Mouse (Mus musculus): Measurements from ENCODE around the gene Narfl. TPM values are rescaled to one million over a fixed set of nuclear protein-coding genes. Genes with fewer than 3 reads are reported as not detected.

The Narfl gene
- total and polyA plus RNA-seq, 3 experiments, result 30.6 to 34.3 TPM; not detected in 1

- no peak; the same call in none of the 2 replicates for TF ChIP-seq ZMIZ1 (IDR thresholded peaks at IDR 0.05; ENCODE audit: low read depth, low read length)
Observed at GRCm38 (mm10) chr17:25791843-25792527, 18.4 kb downstream of the Narfl start (continued).

- H3K9me3 ChIP-seq (replicated peaks; ENCODE audit: insufficient read depth, low read length), result no peaks in the 10 kb centered on the region
- peak within 1 kb of the TSS; percentile 97 for H3K27ac ChIP-seq (ENCODE audit: control insufficient read depth, low read depth, low read length)
- H3K27me3 ChIP-seq (ENCODE audit: control insufficient read depth in 1 of 2, insufficient read depth in 2 of 2, low read length in 2 of 2), result no peaks in the 10 kb centered on the region
- H3K36me3 ChIP-seq (ENCODE audit: control insufficient read depth in 1 of 2, insufficient read depth in 2 of 2, low read length in 2 of 2), result peaks cover 0 to 7% of the 10 kb centered on the region in 2 experiments; a peak in 1 of 4 replicates
- peak within 1 kb of the TSS; percentile 87 for H3K9ac ChIP-seq (ENCODE audit: control insufficient read depth, low read depth, low read length, poor library complexity, severe bottlenecking)
- peaks cover 0 to 29% of the 10 kb centered on the region in 2 experiments; a peak in 2 of 4 replicates for H3K4me1 ChIP-seq (ENCODE audit: control insufficient read depth in 1 of 2, insufficient read depth in 2 of 2, low read length in 2 of 2)
- H3K79me2 ChIP-seq (ENCODE audit: control insufficient read depth, insufficient read depth, low read length, poor library complexity), result peaks cover 20% of the 10 kb centered on the region
- peak; percentile 96 for DNase-seq (ENCODE audit: low read depth, low spot score)
- H3K4me3 ChIP-seq (ENCODE audit: control insufficient read depth in 1 of 2, insufficient read depth in 1 of 2, low read depth in 2 of 2, low read length in 2 of 2), result peak within 1 kb of the TSS; percentile 67 to 84
- TF ChIP-seq MYC (IDR thresholded peaks at IDR 0.05; ENCODE audit: low read depth, low read length) (peak; percentile 25; the same call in 1 of the 2 replicates), MXI1 (IDR thresholded peaks at IDR 0.05; ENCODE audit: low read depth, low read length) (0 out of 2 replicates have a peak, but pooled peaks have one; percentile 14), HCFC1 (IDR thresholded peaks at IDR 0.05; ENCODE audit: low read depth, low read length) (no peak; the same call in 1 of the 2 replicates), CHD2 (IDR thresholded peaks at IDR 0.05; ENCODE audit: low read length) (no peak; the same call in 1 of the 2 replicates), ZNF384 (IDR thresholded peaks at IDR 0.05; ENCODE audit: low read depth, low read length) (no peak), POLR2AphosphoS2 (IDR thresholded peaks at IDR 0.05; ENCODE audit: low read length) (peak; percentile 90), MAX (IDR thresholded peaks at IDR 0.05; ENCODE audit: low read length) (no peak; the same call in 1 of the 2 replicates), MEF2A (IDR thresholded peaks at IDR 0.05; ENCODE audit: extremely low read depth, insufficient replicate concordance, low read depth, low read length, poor library complexity, severe bottlenecking) (no peak), NELFE (IDR thresholded peaks at IDR 0.05; ENCODE audit: low read depth, low read length) (no peak; the same call in 1 of the 2 replicates), TCF12 (IDR thresholded peaks at IDR 0.05; ENCODE audit: low read depth, low read length) (no peak), MAFK (IDR thresholded peaks at IDR 0.05; ENCODE audit: borderline replicate concordance, low read depth, low read length) (no peak), TBP (IDR thresholded peaks at IDR 0.05; ENCODE audit: low read depth, low read length) (0 out of 2 replicates have a peak, but pooled peaks have one; percentile 29), ZMIZ1 (IDR thresholded peaks at IDR 0.05; ENCODE audit: low read depth, low read length) (peak; percentile 61; the same call in 1 of the 2 replicates), RAD21 (IDR thresholded peaks at IDR 0.05; ENCODE audit: low read depth, low read length) (no peak), MAZ (IDR thresholded peaks at IDR 0.05; ENCODE audit: low read depth, low read length) (peak; percentile 92), KAT2A (conservative IDR thresholded peaks at IDR 0.05; ENCODE audit: low read depth, low read length) (no peak), SIN3A (IDR thresholded peaks at IDR 0.05; ENCODE audit: low read length) (0 out of 2 replicates have a peak, but pooled peaks have one; percentile 46), E2F4 (IDR thresholded peaks at IDR 0.05; ENCODE audit: borderline replicate concordance, low read depth, low read length) (peak; percentile 91; the same call in 1 of the 2 replicates), ELF1 (IDR thresholded peaks at IDR 0.05; ENCODE audit: low read depth, low read length) (peak; percentile 46; the same call in 1 of the 2 replicates), JUND (IDR thresholded peaks at IDR 0.05; ENCODE audit: low read depth, low read length) (no peak), ZC3H11A (IDR thresholded peaks at IDR 0.05; ENCODE audit: low read depth, low read length) (no peak), ETS1 (IDR thresholded peaks at IDR 0.05; ENCODE audit: low read depth, low read length) (peak; percentile 72; the same call in 1 of the 2 replicates), SMC3 (IDR thresholded peaks at IDR 0.05; ENCODE audit: low read depth, low read length) (no peak), NRF1 (IDR thresholded peaks at IDR 0.05; ENCODE audit: insufficient read depth, low read depth, low read length, poor library complexity, severe bottlenecking) (no peak), EP300 (IDR thresholded peaks at IDR 0.05; ENCODE audit: low read depth in 1 of 2, low read length in 2 of 2) (peak in 1 of 2 experiments; percentile 37; a peak in 1 of 4 replicates), UBTF (IDR thresholded peaks at IDR 0.05; ENCODE audit: borderline replicate concordance, insufficient read depth, low read depth, low read length) (no peak), POLR2A (IDR thresholded peaks at IDR 0.05; ENCODE audit: control insufficient read depth in 1 of 2, insufficient read depth in 1 of 2, low read depth in 1 of 2, low read length in 2 of 2, poor library complexity in 1 of 2) (peak; percentile 12 to 17; a peak in 1 of 4 replicates)
Observed at GRCm38 (mm10) chr17:25792615-25793014, 19.0 kb downstream of the Narfl start, which contains the start of gene Fam173a. Gene Fam173a, minus strand, starts transcription at chr17:25792901.
